Mouse (Mus musculus): Measurements from ENCODE around the gene Kcnb1. TPM values are rescaled to one million over a fixed set of nuclear protein-coding genes. Genes with fewer than 3 reads are reported as not detected.

Kcnb1 gene
- polyA plus RNA-seq, 2 experiments = 0.03 to 0.15 TPM

DNA sequence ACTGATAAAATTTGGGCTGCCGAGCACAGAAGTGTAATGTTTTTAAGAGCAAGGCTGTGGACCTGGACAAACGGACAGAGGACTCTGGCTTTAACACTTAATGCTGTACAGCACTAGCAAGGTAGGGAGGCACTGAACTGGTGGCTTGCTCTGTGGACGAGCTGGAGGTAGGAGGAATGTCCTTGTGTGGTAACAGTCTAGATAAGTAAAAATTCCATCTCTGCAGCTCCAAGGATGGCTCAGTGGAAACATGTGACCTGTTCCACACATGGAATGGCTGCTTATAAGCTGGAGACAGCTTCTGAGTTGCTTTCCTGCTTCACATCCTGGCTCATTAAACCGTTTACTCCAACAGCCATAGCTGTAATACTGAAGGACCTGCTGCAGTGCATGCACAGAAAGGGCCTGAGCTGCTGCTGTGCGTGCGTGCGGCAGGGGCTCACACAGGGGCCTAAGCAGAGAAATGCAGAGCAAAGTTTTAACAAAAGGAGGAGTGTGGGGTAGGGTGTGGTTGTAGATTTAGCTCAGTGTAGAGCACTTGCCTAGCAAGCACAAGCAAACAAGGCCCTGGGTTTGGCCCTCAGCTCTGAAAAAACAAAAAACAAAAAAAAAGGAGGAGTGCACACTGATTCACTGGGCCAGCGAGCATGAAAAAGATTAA, 141.1 kb downstream of the Kcnb1 start:
- Histone ChIP-seq H3K9me3 (ENCODE audit: control insufficient read depth, low read length) (no peaks in the 10 kb centered on the region), H3K4me2 (ENCODE audit: low read depth) (no peak overlapping the region), H3K9ac (replicated peaks) (no peak overlapping the region), H3K4me1 (replicated peaks; ENCODE audit: control insufficient read depth in 2 of 2, insufficient read depth in 2 of 2, low read length in 1 of 2) (peaks cover 18 to 20% of the 10 kb centered on the region in 2 experiments), H3K27ac (no peak overlapping the region), H3K27me3 (ENCODE audit: control insufficient read depth, insufficient read depth, low read length) (no peaks in the 10 kb centered on the region), H3K36me3 (replicated peaks; ENCODE audit: control insufficient read depth, insufficient read depth, low read depth) (peaks cover 70% of the 10 kb centered on the region), H3K4me3 (ENCODE audit: insufficient read depth in 1 of 2, low read depth in 2 of 2, low read length in 2 of 2) (no peak overlapping the region)
- ATAC-seq (ENCODE audit: insufficient read depth) (no peak), DNase-seq (ENCODE audit: low read depth in 3 of 3, low spot score in 3 of 3) (no peak)
- TF ChIP-seq EP300 (IDR thresholded peaks at IDR 0.05; ENCODE audit: low read depth) (no peak), CTCF (IDR thresholded peaks at IDR 0.05; ENCODE audit: low read depth) (no peak)
- 80% methylated on average over 8 of the region's 8 CpGs for WGBS (ENCODE audit: insufficient replicate concordance)

DNA sequence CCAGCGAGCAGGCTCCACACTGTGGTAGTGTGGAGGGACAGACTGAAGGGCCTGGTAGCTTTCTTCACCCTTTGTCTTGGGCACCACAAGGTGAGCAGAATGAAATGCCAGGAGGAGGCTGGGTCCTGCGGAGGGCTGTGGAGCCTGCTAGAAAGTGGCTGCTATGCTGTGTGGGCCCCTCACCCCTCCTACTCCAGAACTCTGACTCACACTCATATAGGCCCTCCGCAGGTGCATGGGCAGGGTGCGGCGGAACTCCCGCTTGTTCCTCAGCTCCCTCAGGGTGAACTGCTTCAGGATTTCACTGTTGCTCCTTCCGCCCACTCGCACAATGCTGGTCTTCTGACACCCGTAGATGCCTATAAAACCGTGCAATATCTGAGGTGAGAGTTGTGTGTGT, 141.7 kb downstream of the Kcnb1 start:
- H3K4me1 ChIP-seq (replicated peaks; ENCODE audit: control insufficient read depth in 2 of 2, insufficient read depth in 2 of 2, low read length in 1 of 2) = peaks cover 17 to 19% of the 10 kb centered on the region in 2 experiments
- no peak overlapping the region for H3K4me2 ChIP-seq (ENCODE audit: low read depth)
- no peaks in the 10 kb centered on the region for H3K27me3 ChIP-seq (ENCODE audit: control insufficient read depth, insufficient read depth, low read length)
- peaks cover 67% of the 10 kb centered on the region for H3K36me3 ChIP-seq (replicated peaks; ENCODE audit: control insufficient read depth, insufficient read depth, low read depth)
- WGBS (ENCODE audit: insufficient replicate concordance) = 90% methylated on average over 10 of the region's 10 CpGs
- H3K27ac ChIP-seq = no peak overlapping the region
- H3K4me3 ChIP-seq (ENCODE audit: insufficient read depth in 1 of 2, low read depth in 2 of 2, low read length in 2 of 2) = no peak overlapping the region
- TF ChIP-seq CTCF (IDR thresholded peaks at IDR 0.05; ENCODE audit: low read depth) = no peak
- no peak for TF ChIP-seq EP300 (IDR thresholded peaks at IDR 0.05; ENCODE audit: low read depth)
- no peak overlapping the region for H3K9ac ChIP-seq (replicated peaks)
- ATAC-seq (ENCODE audit: insufficient read depth) (no peak), DNase-seq (ENCODE audit: low read depth in 3 of 3, low spot score in 3 of 3) (no peak)
- no peaks in the 10 kb centered on the region for H3K9me3 ChIP-seq (ENCODE audit: control insufficient read depth, low read length)

Other genes with a start within 250 kb of the Kcnb1 start
- gene Stau1, start 193.9 kb downstream of the Kcnb1 start, polyA plus RNA-seq (2012; rRNA removed) = 8.8 and 11.4 TPM in 2 replicates
- gene Stau1, start 193.9 kb downstream of the Kcnb1 start, polyA plus RNA-seq (2014; fragmentation: Nextera tagmentation; extraction: Ambion mirVana) = 15.6 and 17.9 TPM in 2 replicates
- 26.4 and 39.5 TPM in 2 replicates for gene Ddx27, start 175.0 kb downstream of the Kcnb1 start, polyA plus RNA-seq (2012; rRNA removed)
- gene Ddx27, start 175.0 kb downstream of the Kcnb1 start, polyA plus RNA-seq (2014; fragmentation: Nextera tagmentation; extraction: Ambion mirVana) = 26.5 and 30.2 TPM in 2 replicates
- gene Znfx1, start 127.1 kb downstream of the Kcnb1 start, polyA plus RNA-seq (2012; rRNA removed) = 7.7 and 7.8 TPM in 2 replicates
- gene Znfx1, start 127.1 kb downstream of the Kcnb1 start, polyA plus RNA-seq (2014; fragmentation: Nextera tagmentation; extraction: Ambion mirVana) = 6.7 and 8.2 TPM in 2 replicates
- 0.36 and 0.39 TPM in 2 replicates for gene Ptgis, start 50.4 kb upstream of the Kcnb1 start, polyA plus RNA-seq (2012; rRNA removed)
- 0.33 and 0.46 TPM in 2 replicates for gene Ptgis, start 50.4 kb upstream of the Kcnb1 start, polyA plus RNA-seq (2014; fragmentation: Nextera tagmentation; extraction: Ambion mirVana)
- 2.3 TPM in 2 replicates for gene B4galt5, start 159.0 kb upstream of the Kcnb1 start, polyA plus RNA-seq (2012; rRNA removed)
- 2.3 and 2.7 TPM in 2 replicates for gene B4galt5, start 159.0 kb upstream of the Kcnb1 start, polyA plus RNA-seq (2014; fragmentation: Nextera tagmentation; extraction: Ambion mirVana)
- gene Slc9a8, start 231.6 kb upstream of the Kcnb1 start, polyA plus RNA-seq (2012; rRNA removed) = 13.9 and 18.1 TPM in 2 replicates
- 8.7 and 9.1 TPM in 2 replicates for gene Slc9a8, start 231.6 kb upstream of the Kcnb1 start, polyA plus RNA-seq (2014; fragmentation: Nextera tagmentation; extraction: Ambion mirVana)